Mouse (Mus musculus) ES-CJ7 (cell line): ENCODE results near the gene Abca1.
A peak's percentile ranks its signal among the peaks of the same experiment; 100 is the strongest.

Source experiments
- DNase-seq: peaks from one replicate; pipeline ENCODE4 v3.0.0; 2011; ENCODE audit warnings: low read depth, low spot score

Gene Abca1

DNA sequence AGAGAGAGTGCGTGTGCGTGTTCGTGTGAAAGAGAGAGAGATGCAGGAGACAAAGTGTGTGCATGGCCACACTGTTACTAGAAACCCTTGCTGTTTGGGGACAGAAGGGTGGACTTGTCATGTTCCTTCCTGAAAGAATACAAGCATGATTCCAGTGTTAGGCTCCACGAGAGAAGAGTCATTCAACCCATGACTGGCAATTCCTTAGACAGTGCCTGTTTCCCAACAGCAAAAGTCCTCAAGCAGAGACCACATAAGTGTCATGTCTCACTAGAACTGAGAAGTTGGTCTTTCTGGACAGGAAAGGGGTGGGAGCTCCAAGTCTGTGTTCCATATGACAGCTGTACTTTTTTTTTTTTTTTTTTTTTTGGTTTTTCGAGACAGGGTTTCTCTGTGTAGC lies 10.1 kb downstream of the Abca1 start:
- DNase-seq = no peak

DNA sequence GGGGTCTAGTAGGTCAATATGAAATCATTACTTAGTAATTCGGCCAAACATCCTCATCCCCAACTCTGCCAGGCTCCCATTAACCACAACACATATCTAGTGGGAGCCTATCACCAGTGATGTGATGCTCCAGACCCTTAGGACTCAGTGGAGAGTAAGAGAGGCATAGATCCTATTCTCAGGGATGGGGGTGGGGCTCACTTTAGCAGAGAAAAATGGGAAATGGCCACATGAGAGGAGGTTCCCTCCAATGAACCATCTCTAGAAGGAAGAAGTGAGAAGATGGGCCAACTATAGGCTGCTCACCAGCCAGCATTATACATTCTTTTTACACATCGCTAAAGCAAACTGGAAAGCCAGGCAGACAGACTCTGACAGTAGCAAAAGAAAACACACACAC lies 10.9 kb downstream of the Abca1 start:
- no peak for DNase-seq

DNA sequence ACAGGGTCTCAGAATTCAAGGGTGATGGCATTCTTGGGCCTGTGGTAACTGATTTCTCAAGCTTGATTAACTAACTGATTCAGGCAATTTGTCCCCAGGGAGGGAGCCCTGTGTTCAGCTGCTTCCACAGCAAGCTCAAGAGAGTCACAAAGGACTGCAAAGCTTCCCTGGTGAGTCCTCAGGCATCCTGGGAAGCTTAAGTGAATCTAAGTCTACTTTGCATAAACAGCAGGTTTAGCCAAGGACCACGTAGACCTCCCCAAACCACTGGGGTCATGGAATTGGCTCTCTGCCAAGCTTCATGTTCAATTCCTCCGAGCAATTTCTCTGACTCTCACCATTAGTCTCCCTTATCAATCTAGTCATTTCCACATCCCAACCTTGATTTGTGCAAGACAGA lies 12.2 kb downstream of the Abca1 start:
- peak; percentile 32 for DNase-seq

DNA sequence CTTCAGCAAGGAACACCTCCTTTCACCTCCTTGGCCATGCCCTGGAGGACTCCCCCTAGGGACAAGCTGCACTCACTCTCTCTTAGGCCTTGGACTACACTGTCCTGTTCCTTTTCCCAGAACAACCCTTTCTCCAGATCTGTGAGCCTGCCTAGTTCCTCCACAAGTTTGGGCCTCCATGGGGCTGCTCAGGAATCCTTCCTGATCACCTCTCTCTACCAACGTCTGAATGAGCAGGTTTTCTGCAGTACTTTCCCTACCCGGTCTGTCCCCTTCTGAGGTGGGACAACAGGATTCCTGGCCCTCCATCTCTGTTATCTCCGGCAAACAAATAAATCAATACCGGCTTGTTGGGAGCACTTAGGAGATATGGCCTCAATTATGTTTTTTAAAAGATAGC lies 12.6 kb downstream of the Abca1 start:
- no peak for DNase-seq

DNA sequence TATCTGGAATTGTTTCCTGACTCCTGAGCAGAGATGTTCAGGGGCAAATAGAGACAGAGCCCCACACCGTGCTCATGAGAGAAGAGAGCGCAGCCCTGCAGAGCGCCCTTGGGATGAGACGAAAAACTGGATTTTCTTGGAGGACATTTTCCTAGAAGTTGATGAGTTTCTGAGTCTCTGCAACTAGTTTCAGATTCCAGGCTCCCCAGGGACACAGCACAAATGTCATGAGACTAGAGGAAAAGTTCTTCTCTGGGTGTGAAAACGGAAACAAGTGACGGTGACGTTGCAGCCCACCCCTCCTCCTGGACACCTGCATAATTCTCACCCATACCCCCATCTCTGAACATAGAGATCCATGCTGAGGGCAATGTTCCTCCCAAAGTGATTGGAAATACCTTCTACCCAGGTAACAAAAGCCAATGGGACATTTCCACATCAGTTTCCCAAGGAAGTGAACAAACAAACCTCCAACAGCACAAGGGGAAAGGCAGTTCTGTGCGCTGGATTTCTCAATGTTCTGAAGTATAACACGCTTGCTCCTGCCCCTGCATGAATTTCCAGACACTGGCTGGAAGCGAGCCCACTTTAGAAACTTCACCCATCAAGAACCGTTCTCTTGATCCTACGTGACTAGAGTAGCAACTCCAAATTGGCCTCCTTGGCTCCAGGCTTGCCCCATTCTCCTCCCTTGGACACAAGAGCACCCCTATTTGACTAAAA lies 13.3 kb downstream of the Abca1 start:
- no peak for DNase-seq

DNA sequence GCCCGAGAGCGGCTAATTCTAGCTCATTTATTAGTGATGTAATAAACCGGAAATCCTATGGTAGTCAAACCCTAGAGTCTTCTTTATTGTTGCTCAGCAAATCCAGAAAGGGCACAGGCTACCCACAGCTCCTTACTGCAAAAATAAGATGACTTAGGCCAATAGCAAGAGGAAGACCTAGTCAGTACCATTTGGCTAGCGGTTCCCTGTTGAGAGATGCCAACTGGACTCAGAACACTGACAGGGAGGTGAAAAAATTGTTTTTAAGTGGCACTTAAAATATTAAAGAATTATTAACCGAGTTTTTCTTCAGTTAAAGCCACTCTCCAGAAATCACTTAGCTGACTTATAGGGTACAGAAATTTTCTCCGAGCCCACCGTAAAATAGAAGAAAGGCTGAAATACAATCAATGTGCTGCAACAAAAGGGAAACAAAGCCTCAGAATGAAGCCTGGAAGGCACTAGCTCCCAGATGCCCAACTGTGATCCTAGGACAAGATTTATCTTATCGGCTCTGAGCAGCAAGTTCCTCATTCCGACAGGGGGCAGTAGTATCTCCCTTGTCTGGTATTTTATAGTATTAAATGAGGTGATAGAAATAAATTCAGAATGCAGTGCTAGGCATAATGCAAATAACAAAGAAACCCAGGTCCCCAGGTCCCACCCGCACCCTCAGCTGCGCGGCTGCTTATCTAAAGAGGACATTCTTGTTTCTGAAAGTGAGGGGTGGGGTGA lies 14.1 kb downstream of the Abca1 start:
- no peak for DNase-seq

DNA sequence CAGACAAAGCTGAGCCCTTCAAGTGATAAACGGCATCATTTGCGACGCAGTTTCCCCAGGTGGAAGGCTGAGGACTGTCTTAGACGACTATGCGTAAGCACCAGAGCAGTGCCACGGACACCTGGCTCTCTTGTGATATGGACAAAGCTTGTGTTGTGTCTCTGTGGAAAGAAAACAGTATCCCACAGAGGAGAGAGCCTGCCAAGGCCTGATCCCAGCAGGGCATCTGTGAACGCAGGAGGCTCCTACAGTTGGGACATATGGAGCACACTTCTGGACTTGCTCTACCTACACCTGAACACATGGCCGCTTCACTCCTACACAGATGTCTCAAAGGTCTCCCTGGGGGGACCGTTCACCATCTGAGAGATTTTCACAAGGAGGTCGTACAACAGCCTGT lies 15.1 kb downstream of the Abca1 start:
- no peak for DNase-seq

DNA sequence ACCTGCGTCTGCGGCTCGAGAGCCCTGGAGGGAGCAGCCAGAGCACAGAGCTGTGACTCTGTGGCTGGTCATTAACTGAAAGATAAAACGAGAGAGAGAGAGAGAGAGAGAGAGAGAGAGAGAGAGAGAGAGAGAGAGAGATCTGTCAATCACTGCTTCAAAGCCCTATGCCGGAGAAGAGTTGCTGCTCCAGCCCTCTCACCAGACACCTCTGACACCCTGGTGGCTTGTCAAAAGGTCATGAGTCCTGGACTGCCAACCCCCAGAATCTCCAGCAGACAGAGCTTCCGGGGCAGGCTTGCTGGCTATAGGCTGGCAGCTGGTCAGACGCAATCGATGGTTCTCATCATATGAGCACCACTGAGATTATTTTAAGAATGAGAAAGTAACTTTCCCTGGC lies 15.7 kb downstream of the Abca1 start:
- no peak for DNase-seq

DNA sequence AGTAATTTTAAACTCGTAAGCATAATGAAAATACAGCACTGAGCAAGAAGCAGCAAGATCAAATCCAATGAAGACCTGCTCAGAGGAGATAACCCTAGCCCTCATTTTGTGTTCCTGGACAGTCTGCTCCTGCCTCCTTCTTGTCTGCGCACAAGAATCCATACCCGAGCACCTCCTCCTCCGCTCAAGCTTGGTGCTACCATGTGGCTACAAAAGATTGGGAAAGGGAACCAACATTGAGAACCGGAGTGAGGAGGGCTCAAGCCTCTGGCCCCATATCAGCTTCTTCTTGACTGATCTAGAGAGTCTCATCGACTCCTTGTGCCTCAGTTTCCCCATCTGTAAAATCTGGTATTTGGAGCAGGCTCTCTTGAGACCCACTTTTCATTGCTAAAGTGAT lies 19.0 kb downstream of the Abca1 start:
- DNase-seq = no peak

DNA sequence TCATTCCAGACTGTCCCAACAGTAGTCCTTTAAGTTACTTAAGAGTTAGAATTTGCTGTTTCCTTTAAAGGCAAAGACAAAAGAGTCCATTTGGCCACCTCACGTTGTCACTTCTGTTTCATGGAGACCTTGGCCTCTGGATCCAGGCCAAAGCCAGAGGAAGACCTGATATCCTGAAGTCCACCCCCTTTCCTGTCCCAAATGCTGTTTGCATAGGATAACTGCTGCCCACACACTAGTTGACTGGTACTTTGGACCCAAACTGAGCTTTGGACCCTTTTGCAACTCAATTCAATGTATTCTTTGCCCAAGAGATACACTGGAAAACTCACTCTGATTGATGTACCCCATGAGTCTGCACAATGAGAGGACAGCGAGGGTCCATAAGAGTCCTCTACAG lies 20.2 kb downstream of the Abca1 start:
- DNase-seq = no peak

DNA sequence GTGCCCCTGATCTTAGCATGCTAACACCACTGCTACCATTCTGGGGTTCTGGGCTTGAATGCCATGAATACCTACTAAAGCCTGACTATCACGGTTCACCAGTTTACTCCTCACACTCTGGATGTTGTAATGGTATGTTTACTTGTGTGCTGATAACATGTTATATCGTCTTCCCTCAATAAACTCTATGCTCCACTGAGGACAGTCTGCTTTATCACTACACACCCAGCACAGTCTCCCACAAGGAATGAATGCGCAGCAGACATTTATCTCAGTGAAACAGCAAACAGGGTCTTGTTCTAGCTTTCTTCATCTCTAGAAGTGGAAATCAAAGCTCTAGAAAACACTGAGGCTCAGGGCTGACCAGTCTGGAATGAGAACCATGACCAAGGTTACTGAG lies 20.7 kb downstream of the Abca1 start:
- no peak for DNase-seq

DNA sequence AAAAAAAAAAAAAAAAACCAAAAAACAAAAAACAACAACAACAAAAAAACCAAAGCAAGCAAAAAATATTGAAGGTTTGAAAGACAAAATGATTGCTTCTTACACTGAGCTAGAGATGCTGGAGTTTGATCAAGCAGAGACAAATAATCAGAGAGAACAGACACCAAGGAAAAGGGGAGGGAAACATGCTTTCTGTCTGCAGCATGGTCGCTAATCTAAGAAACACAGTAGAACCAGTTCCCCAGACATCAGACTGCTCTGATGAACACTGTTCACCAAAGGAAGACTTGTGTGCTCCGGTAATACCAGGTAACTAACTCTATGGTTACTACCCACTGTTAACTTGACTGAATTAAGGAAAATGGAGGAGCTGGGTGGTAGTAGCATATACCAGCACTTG lies 22.6 kb downstream of the Abca1 start:
- DNase-seq = no peak

DNA sequence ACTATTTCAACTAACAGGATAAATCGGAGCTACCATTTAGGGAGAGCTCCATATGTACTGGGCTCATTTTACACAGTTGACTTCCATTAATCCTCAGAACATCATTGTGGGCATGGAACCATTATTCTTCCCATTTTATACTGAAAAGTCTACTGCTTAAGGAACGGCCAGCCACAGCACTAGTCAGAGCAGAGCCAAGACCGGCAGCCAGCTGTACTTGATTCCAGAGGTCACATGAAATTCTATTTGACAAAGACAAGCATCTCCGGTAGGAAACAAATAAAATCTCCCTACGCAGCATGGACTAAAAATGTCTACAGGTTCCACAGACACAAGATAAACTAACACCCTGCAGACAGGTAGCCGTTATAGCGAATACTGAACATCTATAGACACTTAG lies 24.9 kb downstream of the Abca1 start:
- no peak for DNase-seq

DNA sequence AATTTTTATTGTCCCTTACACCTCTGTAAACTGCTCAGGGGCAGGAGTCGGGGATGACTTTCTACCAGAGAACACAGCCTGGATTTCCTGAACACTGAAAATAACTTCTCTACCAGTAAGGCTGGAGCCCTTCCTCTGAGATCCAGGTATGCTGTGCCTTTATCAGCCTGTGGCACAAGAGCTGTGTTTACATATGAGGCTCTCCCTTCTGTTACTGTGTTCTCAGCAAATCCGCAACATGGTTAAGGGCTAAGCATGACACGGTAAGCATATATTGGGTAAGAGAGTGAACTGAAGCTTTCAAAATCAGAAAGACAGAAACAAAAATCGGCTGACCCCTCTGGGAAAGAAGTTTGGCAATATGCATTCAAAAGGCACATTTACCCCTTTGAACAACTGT lies 25.7 kb downstream of the Abca1 start:
- DNase-seq = no peak

DNA sequence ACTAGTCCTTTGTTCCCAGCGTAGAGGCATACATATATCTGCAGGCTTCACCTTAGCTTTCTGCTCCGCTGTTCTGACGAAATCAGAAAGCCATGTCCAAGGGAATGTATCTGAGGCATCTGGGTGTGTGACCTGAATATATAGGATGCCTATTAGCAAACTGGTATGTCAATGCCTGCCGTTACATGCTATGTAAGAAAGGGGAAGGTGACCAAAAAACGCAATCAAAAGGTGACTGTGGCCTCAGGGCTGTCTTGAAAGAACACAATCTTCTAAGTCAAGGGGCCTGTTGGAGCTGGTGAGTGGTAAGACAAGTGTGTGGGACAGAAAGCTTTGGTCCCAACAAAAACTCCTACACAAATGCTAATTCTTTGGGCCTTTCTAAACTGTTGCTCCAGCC lies 28.2 kb downstream of the Abca1 start:
- no peak for DNase-seq

DNA sequence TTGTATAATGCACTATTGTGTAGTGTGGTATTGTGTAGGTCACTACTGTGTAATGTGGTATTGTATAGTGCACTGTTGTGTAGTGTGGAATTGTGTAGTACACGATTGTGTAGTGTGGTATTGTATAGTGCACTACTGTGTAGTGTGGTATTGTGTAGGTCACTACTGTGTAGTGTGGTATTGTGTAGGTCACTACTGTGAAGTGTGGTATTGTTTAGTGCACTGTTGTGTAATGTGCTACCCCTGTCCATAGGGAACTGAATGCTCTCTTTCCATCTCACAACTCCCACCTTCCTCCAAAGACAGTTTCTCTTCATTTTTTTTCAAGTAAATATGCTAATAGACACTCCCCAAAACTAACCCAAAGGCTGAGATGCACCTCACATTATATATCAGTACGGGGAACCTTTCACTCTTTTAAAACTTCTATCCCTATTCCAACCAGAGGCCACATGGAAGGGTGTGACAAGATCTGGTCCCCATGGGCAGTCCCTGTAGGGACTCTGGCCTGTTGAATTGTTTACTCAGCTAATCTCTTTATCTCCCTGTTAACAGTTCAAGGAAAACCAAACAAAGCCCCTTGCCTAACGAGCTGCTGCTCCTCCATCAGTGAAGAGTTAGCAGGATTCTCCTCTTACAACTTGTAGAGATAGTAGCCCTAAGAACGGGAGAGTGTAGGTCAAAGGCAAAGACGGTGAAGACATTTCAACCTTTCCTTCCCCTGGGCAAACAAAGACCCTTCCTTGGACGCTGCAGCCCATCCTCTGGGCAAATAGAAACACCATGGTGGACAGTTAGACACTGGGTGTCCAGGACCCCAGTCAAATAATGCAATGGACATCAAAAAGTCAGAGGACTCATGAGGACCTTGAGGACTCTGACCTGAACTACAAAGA lies 28.8 kb downstream of the Abca1 start:
- no peak for DNase-seq

DNA sequence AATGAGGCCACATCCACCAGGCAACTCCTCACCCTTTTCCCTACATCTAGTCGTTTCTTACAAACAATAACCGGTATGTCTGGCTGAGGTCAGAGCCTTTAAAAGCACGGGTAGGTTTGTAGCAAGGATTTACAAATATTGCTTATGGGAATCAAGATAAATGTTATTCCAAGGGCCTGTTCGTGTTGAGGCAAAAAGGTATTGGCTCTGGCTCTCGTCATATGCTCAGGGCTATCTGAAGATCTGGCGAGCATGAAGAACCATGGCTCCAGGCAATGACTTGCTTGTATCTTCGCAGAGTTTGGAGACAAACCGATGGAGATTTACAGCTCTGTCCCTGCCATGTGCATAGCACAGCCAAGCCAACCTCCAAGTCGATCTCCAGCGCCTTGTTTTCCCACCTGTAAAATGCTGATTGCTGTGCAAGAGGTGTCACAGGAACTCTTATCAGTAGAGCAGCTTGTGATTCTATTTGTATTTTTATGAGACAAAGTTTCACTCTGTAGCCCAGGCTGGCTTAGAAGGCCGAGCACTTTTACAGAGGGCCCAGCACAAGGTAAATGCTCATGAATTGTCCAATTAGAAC lies 29.9 kb downstream of the Abca1 start:
- no peak for DNase-seq

DNA sequence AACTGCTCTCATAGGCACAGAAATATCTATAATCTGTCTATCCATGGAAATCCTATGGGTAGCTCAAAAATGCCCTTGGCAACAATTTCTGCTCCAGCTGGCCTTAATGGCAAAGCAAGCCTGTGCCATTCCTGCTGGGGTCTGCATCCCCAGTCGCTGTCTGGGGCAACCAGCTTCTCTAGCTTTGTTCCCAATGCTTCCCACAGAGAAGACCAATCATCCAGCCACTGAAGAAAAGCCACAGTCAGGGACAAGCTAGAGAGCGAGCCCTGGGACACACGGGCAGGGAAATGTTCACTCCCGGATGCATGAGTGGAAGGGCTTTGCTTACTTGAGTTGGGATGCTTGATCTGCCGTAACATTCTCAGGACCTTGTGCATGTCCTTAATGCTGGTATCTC lies 32.4 kb downstream of the Abca1 start:
- DNase-seq = no peak

DNA sequence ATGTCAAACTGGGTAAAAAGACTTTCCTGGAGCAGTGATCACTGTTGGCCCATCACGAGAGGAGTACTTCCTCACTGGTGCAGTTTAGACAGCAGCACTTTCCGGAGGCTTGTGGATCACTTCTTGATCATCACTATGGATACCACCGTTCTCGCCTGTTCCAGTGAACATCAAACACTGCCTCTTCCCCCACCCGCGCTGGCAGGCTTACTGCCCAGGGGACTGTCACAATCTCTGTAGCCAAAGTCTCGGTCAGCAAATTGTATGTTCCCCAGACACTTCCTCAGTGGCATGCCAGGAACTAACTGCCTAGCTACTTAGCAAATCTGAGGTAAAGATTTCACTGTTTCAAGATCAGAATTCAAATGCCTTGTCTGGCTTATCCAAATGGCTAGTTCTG lies 32.9 kb downstream of the Abca1 start:
- DNase-seq = no peak

DNA sequence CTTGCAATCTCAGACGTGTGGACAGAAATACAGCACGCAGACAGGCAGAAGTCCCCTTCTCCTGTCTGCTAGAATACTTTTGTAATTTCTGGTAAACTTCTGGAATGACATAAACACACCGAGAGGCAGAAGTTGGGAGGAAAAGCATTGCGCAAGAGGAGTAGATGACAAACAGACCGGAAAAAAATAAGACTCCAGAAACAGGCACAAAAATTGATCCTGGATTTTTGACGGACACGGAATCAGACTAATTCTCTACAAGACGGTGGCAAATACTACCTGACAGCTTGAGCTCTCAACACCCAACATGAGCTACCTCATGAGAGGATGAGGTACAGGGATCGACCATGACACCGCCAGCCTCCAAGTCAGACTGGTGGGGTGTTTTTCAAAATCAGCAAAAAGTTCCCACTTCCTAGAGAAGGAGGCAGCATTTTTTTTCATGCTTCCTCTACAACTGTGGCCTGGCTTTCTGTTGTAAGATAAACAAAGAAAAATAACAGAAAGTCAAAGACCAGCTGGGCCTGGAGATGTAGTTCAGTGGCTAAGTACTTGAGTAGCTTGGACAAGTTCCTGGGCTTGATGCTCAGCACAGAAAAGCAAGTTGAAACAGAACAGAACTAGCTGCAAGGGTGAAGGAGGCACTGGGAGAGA lies 34.7 kb downstream of the Abca1 start:
- no peak for DNase-seq

DNA sequence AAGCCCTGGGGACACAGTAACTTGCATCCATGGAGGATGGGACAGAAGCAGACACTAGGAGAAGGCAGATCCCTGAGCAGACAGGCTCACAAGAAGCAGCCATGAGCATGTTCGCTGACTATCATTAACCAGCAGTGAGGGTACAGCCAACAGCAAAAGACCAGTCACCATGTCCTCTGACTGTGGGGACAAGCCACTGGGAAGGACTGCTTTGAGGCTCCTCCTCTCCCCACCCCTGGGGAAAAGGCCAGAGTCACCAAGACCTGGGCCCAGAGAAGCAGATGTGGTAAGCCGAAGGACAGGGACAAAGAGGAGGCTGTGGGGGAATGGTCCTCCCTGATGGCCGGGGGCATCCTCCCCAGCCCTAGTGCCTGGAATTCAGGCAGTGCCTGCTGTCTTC lies 37.4 kb downstream of the Abca1 start:
- no peak for DNase-seq
